Mouse (Mus musculus): Measurements from ENCODE around the gene 9230110F15Rik.
"Not testable (repeated sequence)": the region's sequence is repeated elsewhere in the genome, so short reads cannot be mapped to it uniquely, and the experiment has no call there.

Gene 9230110F15Rik

DNA sequence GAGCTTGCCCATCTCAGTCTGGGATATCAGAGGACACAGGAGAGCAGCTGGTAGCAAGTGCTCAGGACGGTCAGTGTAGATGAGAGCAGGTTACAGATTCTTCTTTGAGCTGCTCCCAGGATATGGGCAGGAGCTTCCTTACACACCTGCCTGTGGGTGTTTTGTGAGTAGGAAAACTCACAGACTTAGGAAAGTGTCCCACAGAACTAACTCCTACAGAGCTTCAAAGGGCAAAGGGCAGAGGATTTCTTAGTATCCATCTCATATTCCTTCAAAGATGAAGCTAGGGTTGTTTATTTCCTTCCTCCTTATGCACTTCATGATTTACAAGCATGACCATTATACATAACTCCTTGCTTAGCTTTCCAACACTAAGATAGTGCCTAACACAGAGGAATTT, at the start of gene 9230110F15Rik:
Gene 9230110F15Rik (minus strand): TSS at position 101 of the 400 bp plus-strand sequence.
- DNase-seq: no peak

DNA sequence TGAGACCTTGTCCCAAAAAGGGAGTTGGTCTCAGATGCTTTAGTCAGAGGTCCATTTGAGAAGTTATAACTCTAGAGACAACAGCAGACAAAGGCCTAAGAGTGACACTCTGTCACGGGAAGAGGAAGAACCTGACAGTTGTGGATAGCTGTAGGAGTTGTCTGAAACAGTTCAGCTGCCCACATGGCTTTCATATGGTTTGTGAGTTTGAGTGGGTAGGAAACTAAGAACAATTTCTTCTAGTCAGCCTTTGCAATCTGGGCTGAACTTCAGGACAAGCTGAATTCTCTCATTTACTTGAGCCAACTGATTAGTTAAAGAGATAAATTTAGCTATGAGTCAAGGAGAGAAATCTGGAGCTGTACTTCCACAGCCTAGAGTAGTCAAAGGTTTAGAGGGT, 49.2 kb upstream of the 9230110F15Rik start:
- not testable (repeated sequence) for DNase-seq

GRCm38 (mm10) chr9:35817881-35818280, 26.1 kb downstream of the 9230110F15Rik start:
- not testable (repeated sequence) for DNase-seq

DNA sequence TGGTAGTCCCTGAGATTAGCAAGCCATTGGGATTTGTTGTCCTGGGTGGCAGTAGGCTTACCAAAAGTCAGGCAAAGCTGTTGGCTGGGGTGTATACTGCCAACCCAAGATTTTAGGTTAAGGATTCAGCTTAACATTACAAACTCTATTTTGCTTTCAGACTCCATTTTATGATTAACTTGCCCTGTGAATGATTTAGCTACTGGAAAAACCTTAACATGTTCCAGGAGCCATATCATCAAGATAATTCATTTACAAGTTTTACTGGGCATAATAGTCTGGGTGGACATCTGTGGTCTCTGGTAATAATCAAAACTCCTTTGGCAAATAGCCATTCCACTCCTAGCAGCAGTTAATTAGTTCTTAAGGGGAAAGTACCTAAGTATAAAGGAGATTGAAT, 45.8 kb downstream of the 9230110F15Rik start:
- DNase-seq: peak; percentile 9

DNA sequence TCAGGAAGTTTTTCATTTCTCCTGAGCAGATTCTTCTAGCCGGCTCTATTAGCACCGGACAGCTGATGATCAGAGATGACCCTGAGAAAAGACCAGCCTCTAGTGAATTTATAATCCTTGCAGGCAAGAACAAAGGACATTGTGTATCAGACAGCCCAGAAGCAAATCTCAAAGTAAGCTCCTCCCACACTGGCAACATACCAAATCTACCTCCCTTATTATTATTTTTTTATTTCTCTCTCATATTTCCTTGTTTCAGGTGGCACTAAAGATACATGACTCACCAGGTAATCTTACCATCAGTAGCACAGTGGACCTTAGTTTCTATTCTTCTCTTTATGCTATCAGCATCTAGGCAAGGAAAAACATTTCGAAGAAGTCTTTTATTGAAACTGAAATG, 53.9 kb downstream of the 9230110F15Rik start, which contains the start of the genes Gm27235 and D730048I06Rik:
Gene Gm27235 (minus strand): TSS at position 101 of the 400 bp plus-strand sequence.
Gene D730048I06Rik (minus strand): TSS at position 112 of the 400 bp plus-strand sequence.
- DNase-seq: no peak

Measured in kidney, adult 8-10 months (tissue).